Mouse (Mus musculus): ENCODE measurements at regions not wholly inside any gene's neighbourhood (a gene's known extent, or its start where the extent isn't known, plus 50 kb on each side); places are given as distances from the start of the nearest gene placed in this dataset.

DNA sequence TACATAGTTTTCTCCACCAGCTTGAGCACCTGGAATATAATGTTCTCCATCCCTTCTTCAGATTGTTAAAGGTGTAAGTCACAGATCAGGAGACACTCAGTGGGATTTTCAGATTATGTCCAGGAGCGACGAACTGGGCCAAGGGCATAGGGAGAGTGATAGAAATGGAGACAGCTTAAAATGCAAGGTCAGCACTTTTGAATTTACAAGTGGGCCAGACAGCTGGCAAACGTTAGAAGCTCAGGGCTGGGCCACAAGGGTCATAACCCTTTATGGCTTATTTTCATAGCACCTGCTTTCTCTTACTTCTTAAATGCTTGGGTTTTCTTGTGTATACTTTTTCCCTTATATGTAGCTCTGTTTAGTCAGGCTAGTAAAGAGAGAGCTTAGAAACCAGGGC is 488.8 kb upstream of the Hs6st1 start:
- DNase-seq, result no peak
- intact Hi-C loops (cut with DNase I), result no loop called here

DNA sequence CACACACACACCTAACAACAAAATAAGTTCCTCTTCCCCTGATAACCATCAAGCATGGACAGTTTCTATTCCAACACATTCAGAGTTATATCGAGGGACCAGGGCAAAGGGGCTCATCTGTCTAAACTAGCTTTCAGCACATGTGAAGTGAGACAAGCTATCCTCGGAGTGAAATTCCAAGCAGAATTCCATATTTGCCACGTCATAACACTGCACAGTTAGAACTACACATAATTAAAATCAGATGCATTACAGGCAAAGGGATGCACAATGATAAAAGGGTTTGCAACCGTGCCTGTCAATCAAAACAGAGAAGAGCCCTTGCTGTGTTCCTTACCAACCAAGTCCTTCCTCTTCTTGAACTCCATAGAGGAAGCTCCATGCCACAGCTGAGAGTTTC is 488.2 kb upstream of the Hs6st1 start:
- DNase-seq, result no peak
- intact Hi-C loops (cut with DNase I), result no loop called here

DNA sequence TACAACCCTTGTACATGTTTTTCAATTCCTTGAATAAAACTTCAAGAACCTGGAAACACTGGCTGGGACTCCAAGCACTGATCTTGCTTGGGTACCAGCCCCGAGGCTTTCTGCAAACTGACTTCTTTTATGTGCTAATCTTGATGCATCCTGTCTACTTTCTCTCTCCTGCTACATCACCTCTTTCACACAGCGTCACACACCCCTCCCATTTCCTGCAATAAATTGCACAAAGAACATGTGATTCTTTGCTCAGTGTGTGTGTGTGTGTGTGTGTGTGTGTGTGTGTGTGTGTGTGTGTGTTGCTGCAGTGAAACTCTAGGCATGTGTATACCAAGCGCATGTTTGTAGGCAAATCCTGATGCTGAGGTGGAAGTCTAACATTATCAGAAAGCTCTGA is 487.7 kb upstream of the Hs6st1 start:
- intact Hi-C loops (cut with DNase I), result no loop called here
- DNase-seq, result no peak

DNA sequence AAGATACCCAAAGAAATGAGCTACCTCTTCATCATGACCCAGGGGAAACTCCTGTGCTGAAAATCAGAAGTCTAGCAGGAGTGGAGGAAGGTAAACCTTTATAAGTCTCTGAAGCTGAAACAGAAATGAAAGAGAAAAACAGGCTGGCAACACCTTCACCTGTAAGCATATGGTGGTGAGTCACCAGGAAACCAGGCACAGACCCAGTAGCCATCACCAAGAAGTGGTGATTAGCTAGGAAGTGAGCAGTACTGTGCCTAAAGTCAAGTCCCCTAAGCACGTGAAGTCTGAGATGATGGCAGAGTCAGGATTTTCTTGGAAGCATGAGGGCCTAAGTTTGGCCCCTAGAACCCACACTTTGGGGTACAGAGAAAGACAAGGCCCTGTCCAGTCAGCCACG is 480.3 kb upstream of the Hs6st1 start:
- no peak for DNase-seq
- intact Hi-C loops (cut with DNase I), result no loop called here

DNA sequence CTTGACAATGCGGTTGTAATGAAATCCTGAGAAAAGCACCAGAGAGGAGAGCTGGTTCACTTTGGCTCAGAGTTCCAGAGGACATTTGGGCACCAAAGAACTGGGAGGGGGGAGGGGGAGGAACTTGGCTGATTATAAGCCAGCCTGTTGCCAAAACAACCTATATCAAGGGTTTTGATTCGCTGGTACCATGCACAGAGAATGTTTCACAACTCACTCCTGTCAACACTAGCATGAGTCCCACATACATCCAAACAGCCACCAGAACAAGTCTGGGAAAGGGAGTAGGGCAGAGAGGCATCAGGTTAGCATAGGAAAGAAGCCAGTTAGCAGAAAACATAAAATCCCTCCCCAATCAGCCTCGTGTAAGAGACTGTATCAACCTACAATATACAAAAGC is 479.3 kb upstream of the Hs6st1 start:
- intact Hi-C loops (cut with DNase I), result no loop called here
- DNase-seq, result no peak

DNA sequence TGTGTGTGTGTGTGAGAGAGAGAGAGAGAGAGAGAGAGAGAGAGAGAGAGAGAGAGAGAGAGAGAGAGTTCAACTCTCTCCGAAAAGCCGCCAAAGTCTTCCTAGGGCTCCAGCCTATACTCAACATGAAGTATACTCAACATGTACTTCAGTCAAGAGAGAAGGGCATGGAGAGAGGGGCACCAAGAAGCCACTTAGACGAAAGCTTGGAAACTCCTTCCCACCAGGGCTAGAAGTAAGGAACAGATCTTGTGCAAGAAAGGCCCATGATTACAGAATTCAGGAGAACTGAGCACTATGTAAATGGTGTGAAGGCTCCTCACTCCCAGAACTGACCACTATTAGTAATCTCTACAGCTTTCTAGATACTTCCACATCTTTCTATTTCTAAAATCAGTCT is 467.4 kb upstream of the Hs6st1 start:
- no peak for DNase-seq
- intact Hi-C loops (cut with DNase I), result no loop called here

DNA sequence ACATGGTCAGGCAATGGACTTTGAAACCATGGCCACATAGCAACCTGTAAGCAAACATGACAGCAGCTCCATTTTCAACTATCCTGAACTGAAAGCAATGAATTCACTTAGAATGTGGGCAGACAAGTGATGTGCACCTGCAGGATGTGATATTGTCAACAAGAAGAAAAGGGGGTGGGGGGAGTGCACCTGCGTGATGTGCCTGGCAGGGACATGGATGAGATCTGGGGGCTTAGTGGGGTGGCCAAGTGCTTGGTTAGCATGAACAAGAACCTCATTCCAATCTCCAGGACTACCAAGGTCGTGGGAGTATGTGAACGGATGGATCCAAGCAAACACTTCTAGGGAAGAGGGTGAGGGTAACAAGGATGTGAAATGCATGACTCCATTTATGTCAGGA is 453.1 kb upstream of the Hs6st1 start:
- intact Hi-C loops (cut with DNase I), result no loop called here
- no peak for DNase-seq

DNA sequence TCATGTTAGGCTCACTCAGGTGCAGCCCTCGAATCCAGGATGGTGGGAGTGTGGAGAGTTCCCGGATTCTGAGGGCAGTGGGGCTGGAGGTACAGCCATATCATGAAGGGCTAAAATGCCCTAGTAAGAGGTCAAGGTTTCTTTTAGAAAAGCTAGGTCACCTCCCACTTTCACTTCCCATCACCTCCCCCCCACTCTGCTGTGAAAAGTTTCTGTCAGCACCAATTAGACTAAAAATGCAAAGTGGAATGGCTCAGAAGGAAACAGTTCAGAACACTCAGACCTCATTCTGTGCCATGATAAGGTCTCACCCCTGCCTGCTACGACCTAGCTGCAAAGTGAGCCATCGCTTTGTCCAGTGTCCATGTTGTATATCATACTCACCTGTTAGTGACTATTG is 448.7 kb upstream of the Hs6st1 start:
- DNase-seq, result no peak
- intact Hi-C loops (cut with DNase I), result no loop called here

DNA sequence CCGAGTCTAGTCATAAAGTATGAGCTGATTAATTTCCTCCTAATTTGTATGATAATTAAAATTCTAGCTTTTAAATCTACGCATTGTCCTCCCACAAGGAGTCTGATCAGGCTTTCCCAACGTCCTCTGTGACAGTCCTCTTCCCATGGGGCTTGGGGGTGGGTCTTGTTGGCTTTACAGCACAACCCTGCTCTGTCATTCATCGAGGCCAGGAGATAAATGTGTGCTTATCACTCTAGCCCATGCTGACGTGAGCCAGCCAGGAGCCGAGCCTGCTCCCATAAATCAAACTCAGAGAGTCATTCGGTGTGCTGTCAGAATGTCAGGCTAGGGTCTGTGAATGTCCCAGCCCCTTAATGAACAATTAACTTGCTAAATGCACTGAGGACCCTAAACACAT is 425.6 kb upstream of the Hs6st1 start:
- intact Hi-C loops (cut with DNase I), result no loop called here
- DNase-seq, result no peak

DNA sequence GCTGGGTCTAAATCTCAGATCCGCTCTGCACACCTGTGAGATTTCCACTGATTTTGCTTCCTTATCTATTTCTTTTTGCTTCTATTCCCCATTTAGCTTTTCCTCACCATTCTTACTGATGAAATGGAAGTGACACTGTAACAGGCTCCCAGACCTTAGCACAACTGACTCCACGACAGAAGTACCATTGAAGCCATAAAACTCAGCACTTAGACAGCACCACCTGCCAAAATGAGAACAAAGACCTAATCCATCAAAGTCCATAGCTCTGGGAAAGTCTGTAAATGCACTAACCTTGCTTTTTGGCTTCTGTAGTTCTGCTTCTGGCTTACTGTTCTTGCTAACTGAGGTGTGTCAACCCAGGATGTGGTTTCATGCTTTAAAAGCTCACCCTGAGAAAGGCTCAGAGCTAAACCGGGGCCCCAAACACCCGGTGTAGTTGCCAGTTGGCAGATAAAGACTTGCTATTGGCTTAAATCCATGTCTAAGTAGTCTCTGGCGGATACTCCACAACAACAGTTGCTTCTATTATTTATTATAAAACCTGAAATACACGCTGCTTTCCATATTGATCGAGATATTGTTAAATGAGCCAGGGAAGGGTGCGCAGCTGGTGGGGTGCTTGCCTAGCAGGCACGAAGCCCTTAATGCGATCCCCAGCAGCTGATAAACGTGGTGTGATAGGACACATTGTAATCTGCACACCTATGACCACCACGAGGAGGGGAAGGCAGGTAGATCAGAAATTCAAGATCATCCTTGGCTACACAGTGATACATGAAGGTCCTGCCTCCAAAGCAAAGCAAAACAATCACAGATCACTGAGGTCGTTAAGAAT is 414.9 kb upstream of the Hs6st1 start:
- peak in 1 of 2 experiments; percentile 6 for DNase-seq
- intact Hi-C loops (cut with DNase I), result no loop called here

DNA sequence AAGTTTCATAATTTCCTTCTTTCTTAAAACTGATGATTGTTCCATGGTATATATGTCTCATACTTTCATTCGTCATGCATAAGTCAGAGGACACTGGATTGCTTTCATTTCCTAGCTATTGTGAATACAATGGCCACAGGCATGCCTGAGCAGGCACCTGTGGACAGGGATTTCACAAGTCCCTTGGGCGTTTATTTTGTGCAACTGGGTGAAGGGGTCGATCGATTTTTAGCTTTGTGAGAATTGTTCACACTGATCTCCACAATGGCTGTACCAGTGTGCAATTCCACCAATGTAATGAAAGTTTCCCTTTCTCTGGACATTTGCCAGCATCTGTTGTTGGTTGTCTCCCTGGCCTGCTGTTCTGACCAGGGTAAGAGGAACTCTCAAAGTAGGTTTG is 405.2 kb upstream of the Hs6st1 start:
- DNase-seq, result no peak
- intact Hi-C loops (cut with DNase I), result no loop called here

DNA sequence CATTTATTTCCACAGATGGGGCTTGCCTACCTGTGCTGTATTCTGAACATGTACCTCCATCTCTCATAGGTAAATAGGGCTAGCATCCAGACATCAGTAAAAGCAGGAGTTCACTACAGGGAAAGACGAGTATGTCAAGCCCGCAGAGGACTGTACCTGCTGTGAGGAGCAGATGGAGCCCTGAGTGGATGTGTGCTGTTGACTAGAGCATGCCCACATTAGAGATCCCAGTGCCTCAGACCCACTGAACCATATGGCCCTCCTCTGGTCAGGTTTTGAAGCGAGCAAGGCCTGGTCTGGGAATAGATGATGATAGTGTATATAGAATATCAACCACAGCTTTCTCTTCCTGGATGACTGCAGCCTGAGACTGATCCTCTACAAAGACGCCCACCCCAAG is 394.7 kb upstream of the Hs6st1 start:
- DNase-seq, result no peak
- intact Hi-C loops (cut with DNase I), result no loop called here

DNA sequence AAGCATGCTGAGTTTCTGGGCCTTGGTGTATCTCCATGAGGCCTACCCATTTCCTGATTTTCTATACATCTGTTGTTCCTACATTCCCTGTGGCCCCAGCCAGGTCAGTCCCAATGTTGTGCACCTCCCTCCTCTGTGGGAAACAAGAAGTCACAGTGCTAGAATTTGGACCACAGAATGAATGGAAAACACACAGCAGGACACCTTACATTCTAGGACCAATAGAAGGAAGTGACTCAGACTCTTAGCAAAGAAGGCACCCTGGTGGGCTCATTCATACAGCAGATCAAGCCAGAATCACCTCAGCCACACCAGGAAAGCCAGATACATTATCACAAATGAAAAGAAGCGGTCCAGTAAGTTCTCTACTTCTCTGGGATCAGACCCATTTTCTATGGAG is 394.2 kb upstream of the Hs6st1 start:
- intact Hi-C loops (cut with DNase I), result no loop called here
- no peak for DNase-seq

DNA sequence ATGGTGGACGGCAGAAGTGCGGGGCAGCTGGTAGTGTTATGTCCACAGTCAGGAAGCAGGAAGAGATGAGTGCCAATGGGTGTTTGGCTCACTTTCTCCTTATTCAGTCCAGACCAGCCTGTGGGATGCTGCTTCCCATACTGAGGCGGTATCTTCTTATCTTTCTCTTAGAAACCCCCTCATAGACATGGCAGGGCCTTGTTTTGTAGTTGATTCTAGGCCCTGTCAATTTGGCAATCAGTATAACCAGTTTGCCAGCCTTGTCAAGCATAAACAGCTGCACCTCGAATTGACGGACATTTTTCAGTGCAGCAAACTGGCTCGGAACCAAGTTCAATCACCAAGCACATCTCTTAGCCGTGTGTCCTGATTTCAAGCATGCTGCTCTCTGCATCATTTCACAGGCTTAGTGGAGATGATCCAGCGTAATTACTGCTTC is 385.7 kb upstream of the Hs6st1 start:
- intact Hi-C loops (cut with DNase I), result no loop called here
- DNase-seq, result no peak

DNA sequence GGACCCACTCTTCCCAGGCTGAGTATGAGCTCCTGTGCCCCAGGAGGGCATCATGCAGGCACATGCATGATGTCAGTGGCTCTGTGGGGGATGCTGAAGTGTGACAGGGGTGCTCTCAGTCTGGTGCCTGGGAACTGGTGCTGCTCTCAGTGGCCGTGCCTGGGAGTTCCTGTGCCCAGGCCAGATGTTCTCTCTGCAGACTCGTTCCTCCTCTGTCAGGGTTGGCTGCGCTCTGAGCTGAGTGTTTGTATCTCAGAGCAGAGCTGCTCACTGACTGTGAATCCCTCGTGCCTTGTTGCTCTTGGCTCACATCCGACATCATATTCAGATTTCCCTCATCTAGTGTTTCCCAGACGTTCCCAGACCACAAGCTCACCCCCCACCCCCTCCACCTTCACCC is 382.5 kb upstream of the Hs6st1 start:
- no peak for DNase-seq
- intact Hi-C loops (cut with DNase I), result no loop called here

DNA sequence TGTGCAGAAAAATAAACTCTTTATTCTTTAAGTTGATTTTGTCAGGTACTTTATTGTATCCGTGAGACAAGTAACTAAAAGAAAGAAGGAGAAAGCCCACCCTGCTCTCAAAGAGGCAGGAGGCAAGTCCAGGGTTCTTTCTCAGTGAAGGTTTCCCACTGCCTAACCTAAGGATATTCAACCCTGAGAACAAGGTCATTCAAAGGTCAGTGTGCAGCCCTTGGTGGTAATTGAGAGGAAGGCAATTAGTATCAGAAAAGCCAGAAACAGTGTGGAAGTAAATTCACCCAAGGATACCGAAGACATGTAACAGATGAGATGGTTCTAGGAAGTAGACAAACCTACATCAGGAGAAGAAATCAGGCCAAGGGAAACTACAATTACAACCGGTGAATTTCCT is 373.9 kb upstream of the Hs6st1 start:
- DNase-seq, result no peak
- intact Hi-C loops (cut with DNase I), result no loop called here

DNA sequence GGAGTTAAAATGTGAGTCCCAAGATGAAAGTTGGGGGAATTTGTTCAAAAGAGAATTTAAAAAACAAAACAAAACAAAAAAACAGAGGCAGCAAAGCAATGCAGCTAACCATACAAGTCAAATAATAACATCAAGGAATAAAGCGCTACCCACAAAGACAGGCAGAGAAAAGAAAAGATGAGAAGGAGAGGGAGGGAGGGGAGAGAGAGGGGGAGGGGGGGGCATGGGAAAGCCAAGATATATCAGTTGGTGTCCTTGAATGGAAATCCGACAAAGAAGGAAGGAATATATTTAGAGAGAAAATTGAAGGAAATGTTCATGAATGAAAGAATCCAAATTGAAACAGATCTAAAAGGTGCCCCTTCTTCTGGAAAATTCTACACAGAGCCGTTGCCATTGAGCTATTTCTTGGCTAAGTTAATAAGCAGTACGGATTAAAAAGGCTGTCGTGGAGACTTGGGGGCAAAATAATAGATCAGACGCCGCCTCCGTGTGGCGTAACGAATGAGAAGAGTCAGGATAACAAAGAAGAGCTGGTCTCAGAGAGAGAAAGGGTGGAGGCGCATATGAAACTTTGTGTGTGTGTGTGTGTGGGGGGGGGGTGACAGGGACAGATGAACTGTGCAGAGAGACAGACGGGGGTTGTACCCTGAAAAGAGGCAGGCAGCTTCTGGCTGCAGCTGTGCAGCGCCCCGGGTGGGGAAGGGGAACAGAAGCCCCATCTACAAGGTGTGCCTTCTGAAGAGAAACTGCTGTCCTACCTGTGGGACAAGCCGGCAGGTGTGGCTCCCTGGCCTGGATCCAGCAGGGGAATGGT is 373.2 kb upstream of the Hs6st1 start:
- no peak for DNase-seq
- intact Hi-C loops (cut with DNase I), result no loop called here

DNA sequence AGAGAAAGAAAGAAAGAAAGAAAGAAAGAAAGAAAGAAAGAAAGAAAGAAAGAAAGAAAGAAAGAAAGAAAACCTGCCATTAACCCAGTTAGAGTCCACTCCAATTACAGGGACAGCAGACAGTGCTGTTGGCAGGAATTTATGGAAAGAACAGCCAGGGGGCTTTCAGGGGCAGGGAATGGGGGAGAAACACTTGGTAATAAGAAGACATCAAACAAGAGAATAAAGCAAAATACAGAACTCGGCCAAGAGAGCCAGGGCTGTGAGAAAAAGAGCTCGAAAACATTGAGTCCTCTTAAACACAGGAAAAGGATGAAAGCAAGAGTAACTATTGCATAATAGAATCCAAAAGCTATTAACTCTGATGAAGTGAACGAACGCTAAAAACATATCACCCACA is 371.0 kb upstream of the Hs6st1 start:
- intact Hi-C loops (cut with DNase I), result no loop called here
- no peak for DNase-seq

DNA sequence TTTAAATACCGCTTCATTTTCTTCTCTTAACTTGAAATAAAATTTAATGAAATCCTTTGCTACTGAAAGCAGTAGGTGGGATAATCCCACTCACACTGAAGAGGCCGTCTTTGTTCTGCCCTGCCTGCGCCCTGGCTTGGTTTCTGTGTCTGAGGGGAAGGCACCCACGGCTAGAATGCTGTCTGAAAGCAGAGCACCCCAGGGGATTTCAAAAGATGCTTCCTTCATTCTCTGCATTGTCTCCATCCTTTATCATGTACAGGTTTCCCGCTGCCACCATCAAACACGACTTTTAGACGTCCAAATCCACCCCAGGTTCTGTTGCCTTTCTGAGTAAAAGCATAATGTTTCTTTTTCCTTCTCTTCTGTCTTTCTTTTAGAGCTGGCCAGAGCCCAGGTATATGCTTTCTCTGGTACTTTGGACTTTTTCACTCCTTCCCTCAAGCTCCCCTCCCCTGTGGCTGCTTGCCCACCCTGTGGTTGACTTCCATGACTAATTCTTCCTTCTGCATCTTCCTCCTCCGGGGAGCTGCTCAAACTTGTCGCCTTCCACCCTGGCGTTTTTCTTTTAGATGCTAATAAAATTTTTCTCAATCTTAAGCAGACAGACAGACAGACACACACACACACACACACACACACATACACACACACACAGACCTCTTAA is 370.2 kb upstream of the Hs6st1 start:
- DNase-seq, result no peak
- intact Hi-C loops (cut with DNase I), result no loop called here

DNA sequence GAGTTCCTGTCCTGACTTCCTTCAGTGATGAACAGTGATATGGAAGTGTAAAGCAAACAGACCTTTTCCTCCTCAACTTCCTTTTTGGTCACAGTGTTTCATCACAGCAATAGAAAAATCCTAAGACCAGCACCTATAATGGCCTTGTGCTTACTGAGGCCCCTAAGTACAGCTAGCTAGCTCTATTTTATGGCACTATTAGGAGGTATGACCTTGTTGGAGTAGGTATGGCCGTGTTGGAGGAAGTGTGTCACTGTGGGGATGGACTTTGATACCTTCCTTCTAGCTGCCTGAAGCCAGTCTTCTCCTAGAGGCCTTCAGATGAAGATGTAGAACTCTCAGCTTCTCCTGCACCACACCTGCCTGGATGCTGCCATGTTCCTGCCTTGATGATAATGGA is 365.6 kb upstream of the Hs6st1 start:
- no peak for DNase-seq
- intact Hi-C loops (cut with DNase I), result no loop called here

DNA sequence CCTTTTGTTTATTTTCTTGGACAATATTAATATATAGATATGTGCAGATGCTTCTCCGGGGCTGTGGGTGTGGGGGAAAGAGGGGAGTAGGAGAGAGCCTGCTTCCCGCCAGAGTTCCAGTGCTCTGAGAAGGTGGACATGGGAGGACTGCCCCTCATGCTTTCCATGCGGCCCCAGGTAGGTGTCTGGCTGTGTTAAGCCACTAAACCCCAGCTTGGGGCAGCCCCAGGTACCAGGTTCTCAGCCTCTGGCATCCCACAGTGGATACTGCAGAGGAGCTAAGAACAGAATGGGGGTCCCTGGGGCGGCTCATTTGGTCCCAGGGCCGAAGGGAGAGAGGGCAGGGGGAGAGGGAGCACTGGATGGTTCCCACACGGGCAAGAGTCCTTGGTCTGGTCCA is 361.9 kb upstream of the Hs6st1 start:
- DNase-seq, result no peak
- intact Hi-C loops (cut with DNase I), result no loop called here
